Mouse (Mus musculus) neural tube, embryonic 15.5 days (tissue): Measurements from ENCODE around the gene Ddx21. TPM values are rescaled to one million over a fixed set of nuclear protein-coding genes. Genes with fewer than 3 reads are reported as not detected.

Experiments used
- ATAC-seq: fragments of 200-750 bp; cut with Nextera tagmentation; 2 replicates; pipeline ENCODE4 v1.8.0; 2017; ENCODE audit warnings: mild to moderate bottlenecking, moderate TSS enrichment, moderate library complexity; ENCODE audit not compliant: low FRiP score
- H3K27ac ChIP-seq: fragments of 300-500 bp; sonication (generic); replicated peaks from 2 replicates; pipeline ENCODE4 v1.5.1; 2015; ENCODE audit warnings: mild to moderate bottlenecking, inconsistent platforms
- H3K27me3 ChIP-seq: fragments of 300-500 bp; sonication (generic); replicated peaks from 2 replicates; pipeline ENCODE4 v1.6.1; 2015; ENCODE audit warnings: inconsistent platforms
- H3K36me3 ChIP-seq: fragments of 300-500 bp; sonication (generic); 2 replicates; pipeline ENCODE4 v1.6.1; 2015; ENCODE audit warnings: inconsistent platforms
- H3K4me1 ChIP-seq: fragments of 300-500 bp; sonication (generic); 2 replicates; pipeline ENCODE4 v1.6.1; 2015; ENCODE audit warnings: inconsistent platforms
- H3K4me2 ChIP-seq: fragments of 300-500 bp; sonication (generic); 2 replicates; pipeline ENCODE4 v1.6.1; 2015; ENCODE audit warnings: inconsistent platforms, mild to moderate bottlenecking, moderate library complexity
- H3K4me3 ChIP-seq: fragments of 300-500 bp; sonication (generic); replicated peaks from 2 replicates; pipeline ENCODE4 v1.5.1; 2015; ENCODE audit warnings: mild to moderate bottlenecking, inconsistent platforms
- H3K9ac ChIP-seq: fragments of 300-500 bp; sonication (generic); replicated peaks from 2 replicates; pipeline ENCODE4 v1.6.1; 2015; ENCODE audit warnings: mild to moderate bottlenecking, inconsistent platforms
- H3K9me3 ChIP-seq: fragments of 300-500 bp; sonication (generic); replicated peaks from 2 replicates; pipeline ENCODE4 v1.6.1; 2016; ENCODE audit warnings: inconsistent platforms
- WGBS: fragments of 180-500 bp; shearing (Covaris S2); methylation state at CpG from one replicate; pipeline ENCODE4 v1.1.7; 2015; ENCODE audit warnings: mixed read lengths; 5-methylcytosine and 5-hydroxymethylcytosine counted together
- polyA plus RNA-seq: library from polyadenylated mRNA; unstranded; fragments of >200 nt; fragmentation: Nextera tagmentation; extraction: Ambion mirVana; gene quantifications from 2 replicates; pipeline ENCODE4 v1.2.1, GENCODE M21; 2015

The Ddx21 gene
- polyA plus RNA-seq, 1 experiment from 2014 or later = 12.0 TPM

- Histone ChIP-seq H3K9ac (no peak overlapping the region), H3K9me3 (no peaks in the 10 kb centered on the region), H3K4me3 (no peak overlapping the region), H3K27ac (no peak overlapping the region), H3K27me3 (no peaks in the 10 kb centered on the region), H3K4me1 (no peaks in the 10 kb centered on the region), H3K36me3 (peaks cover 58% of the 10 kb centered on the region), H3K4me2 (no peak overlapping the region)
- no peak for ATAC-seq
- WGBS = 89% methylated on average over 1 of the region's 1 CpGs
Observed at GRCm38 (mm10) chr10:62557736-62558135, 44.3 kb downstream of the Ddx21 start.

- no peak for ATAC-seq
- Histone ChIP-seq H3K27me3 (no peaks in the 10 kb centered on the region), H3K27ac (no peak overlapping the region), H3K9ac (no peak overlapping the region), H3K4me1 (no peaks in the 10 kb centered on the region), H3K4me2 (no peak overlapping the region), H3K36me3 (peaks cover 46% of the 10 kb centered on the region), H3K4me3 (no peak overlapping the region), H3K9me3 (no peaks in the 10 kb centered on the region)
- WGBS = 88% methylated on average over 6 of the region's 6 CpGs
Observed at GRCm38 (mm10) chr10:62556558-62556901, 45.6 kb downstream of the Ddx21 start.

DNA sequence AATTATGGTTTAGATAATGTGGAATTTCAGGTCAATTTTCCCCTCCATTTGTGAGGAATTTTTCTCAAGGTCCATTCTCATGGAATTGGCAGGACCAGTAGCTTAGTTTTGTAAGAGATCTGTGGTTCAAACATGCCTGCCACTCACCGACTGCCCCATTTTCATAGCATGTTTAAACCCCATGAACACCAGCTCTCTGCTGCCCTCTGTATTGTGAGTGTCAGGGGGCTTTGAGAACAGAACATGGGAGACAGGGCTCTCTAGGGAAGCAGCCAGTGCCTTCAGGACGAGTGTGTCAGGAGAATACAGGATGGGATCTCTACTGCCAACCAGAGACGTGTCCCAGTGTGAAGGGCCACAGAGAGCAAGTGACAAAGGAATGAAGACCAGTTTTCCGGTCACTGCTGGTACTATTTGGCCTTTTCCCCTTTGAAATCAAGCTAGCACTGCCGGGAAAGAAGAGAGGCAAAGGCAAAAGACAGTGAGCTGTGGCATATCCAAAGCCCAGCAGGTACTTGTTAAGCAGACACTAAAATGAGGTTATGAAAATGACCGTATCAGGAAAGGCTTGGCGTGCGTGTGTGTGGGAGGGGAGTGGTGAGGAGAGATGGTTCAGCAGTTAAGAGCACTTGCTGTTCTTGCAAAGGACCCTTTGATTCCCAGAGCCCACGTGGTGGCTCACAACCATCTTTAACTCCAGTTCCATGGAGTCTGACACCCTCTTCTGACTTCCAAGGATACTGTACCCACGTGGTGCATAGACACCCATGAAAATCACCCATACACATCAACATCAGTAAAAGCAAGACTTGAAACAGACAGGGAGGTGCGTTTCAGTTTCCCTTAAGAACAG is 46.1 kb downstream of the Ddx21 start:
- no peak overlapping the region for H3K4me3 ChIP-seq
- no peak overlapping the region for H3K27ac ChIP-seq
- no peak overlapping the region for H3K4me2 ChIP-seq
- ATAC-seq = no peak
- no peak overlapping the region for H3K9ac ChIP-seq
- no peaks in the 10 kb centered on the region for H3K4me1 ChIP-seq
- H3K9me3 ChIP-seq = no peaks in the 10 kb centered on the region
- 82% methylated on average over 11 of the region's 11 CpGs for WGBS
- H3K27me3 ChIP-seq = no peaks in the 10 kb centered on the region
- peaks cover 43% of the 10 kb centered on the region for H3K36me3 ChIP-seq

DNA sequence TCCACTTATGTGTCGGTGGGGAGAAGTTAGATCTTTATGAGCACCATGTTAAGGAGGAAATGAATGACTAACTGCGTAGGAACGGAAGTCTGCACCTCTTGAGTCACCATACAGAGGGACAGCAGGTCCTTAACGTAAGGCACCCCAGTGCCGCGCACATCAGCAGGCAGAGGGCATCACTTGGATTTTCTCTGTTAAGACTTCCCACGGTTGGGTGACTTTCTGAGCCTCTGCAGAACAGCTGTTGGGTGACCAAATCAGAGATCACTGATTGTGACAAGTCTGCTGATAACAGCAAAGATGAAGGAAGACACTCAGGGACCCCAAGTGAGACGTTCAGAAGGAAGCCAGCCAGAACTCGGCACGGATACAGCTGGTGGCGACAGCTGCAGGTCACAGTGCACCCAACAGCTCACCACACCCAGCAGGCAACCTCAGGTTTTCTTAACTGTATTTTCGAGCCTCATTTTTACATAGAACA is 48.4 kb downstream of the Ddx21 start:
- H3K4me2 ChIP-seq = no peak overlapping the region
- H3K27me3 ChIP-seq = no peaks in the 10 kb centered on the region
- no peak overlapping the region for H3K4me3 ChIP-seq
- no peak overlapping the region for H3K9ac ChIP-seq
- 89% methylated on average over 12 of the region's 12 CpGs for WGBS
- H3K27ac ChIP-seq = no peak overlapping the region
- no peak for ATAC-seq
- peaks cover 22% of the 10 kb centered on the region for H3K36me3 ChIP-seq
- no peaks in the 10 kb centered on the region for H3K9me3 ChIP-seq
- no peaks in the 10 kb centered on the region for H3K4me1 ChIP-seq

DNA sequence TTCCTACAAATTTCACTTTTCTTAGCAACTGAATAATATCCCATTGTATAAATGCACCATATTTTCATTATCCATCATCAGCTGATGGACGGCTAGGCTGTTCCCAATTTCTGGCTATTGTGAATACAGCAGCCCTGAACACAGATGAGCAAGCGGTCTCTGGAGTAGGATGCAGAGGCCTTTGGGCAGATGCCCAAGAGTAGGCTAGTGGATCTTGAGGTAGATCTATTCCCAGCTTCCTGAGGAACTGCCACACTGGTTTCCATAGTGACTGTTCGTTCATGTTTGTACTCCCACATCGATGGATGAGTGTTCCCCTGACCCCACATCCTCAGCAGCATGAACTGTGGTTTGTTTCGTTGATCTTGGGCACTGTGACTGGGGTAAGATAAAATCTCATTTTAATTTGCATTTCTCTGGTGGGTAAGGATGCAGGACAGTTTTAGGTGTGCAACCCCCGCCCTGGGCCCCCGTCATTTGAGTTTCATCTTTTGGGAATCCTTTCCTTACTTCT is 51.2 kb downstream of the Ddx21 start:
- peaks cover 1% of the 10 kb centered on the region; the same call in 1 of the 2 replicates for H3K36me3 ChIP-seq
- H3K9me3 ChIP-seq = no peaks in the 10 kb centered on the region
- H3K27me3 ChIP-seq = no peaks in the 10 kb centered on the region
- H3K4me1 ChIP-seq = no peaks in the 10 kb centered on the region
- H3K4me2 ChIP-seq = no peak overlapping the region
- no peak for ATAC-seq
- H3K9ac ChIP-seq = no peak overlapping the region
- no peak overlapping the region for H3K4me3 ChIP-seq
- H3K27ac ChIP-seq = no peak overlapping the region
- WGBS = 79% methylated on average over 7 of the region's 7 CpGs

DNA sequence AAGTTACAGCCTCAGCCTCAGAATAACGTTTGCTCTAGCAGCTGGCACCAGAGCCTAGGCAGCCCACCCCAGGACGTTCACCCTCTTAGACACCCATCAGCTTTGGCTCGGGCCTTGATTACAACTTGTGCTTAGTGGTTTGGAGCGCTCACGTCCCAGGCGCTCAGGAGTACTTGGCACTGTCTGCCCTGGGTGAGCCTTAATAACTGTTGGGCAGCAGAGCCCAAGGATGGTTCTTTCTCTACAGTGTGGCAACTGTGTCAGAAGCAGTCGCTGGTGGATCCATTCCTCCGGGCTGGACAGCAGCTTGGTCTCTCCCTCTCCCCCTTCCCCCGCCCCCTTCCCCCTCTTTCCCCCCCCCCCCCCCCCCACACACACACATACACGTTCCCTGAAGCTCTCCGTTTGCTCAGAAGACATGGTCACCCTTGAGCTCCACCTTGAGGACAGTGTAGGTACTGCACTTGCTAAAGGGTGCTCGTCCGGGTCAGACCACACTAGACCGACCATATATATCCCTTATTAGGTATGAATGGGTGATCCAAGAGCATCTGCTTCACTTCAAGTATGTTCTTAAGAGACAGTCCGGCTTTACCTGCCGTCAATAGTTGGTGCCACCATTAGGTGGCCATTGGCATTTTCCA is 52.4 kb downstream of the Ddx21 start:
- H3K9ac ChIP-seq = no peak overlapping the region
- H3K4me3 ChIP-seq = no peak overlapping the region
- H3K36me3 ChIP-seq = no peaks in the 10 kb centered on the region
- no peak overlapping the region for H3K27ac ChIP-seq
- H3K9me3 ChIP-seq = no peaks in the 10 kb centered on the region
- no peaks in the 10 kb centered on the region for H3K4me1 ChIP-seq
- no peaks in the 10 kb centered on the region for H3K27me3 ChIP-seq
- no peak overlapping the region for H3K4me2 ChIP-seq
- WGBS = 32% methylated on average over 14 of the region's 16 CpGs
- ATAC-seq = no peak

- no peak overlapping the region for H3K9ac ChIP-seq
- H3K36me3 ChIP-seq = no peaks in the 10 kb centered on the region
- WGBS = 88% methylated on average over 10 of the region's 10 CpGs
- H3K27me3 ChIP-seq = no peaks in the 10 kb centered on the region
- H3K4me3 ChIP-seq = no peak overlapping the region
- H3K27ac ChIP-seq = no peak overlapping the region
- H3K9me3 ChIP-seq = no peaks in the 10 kb centered on the region
- H3K4me2 ChIP-seq = no peak overlapping the region
- H3K4me1 ChIP-seq = no peaks in the 10 kb centered on the region
- ATAC-seq = no peak
Observed at GRCm38 (mm10) chr10:62546441-62546840, 55.6 kb downstream of the Ddx21 start.

GRCm38 (mm10) chr10:62545759-62546158 is 56.3 kb downstream of the Ddx21 start:
- Histone ChIP-seq H3K4me1 (no peaks in the 10 kb centered on the region), H3K36me3 (no peaks in the 10 kb centered on the region), H3K4me2 (no peak overlapping the region), H3K27ac (no peak overlapping the region), H3K27me3 (no peaks in the 10 kb centered on the region), H3K9ac (no peak overlapping the region), H3K9me3 (no peaks in the 10 kb centered on the region), H3K4me3 (no peak overlapping the region)
- ATAC-seq = no peak

GRCm38 (mm10) chr10:62544316-62544715 is 57.8 kb downstream of the Ddx21 start:
- Histone ChIP-seq H3K4me2 (no peak overlapping the region), H3K4me3 (no peak overlapping the region), H3K36me3 (no peaks in the 10 kb centered on the region), H3K9me3 (no peaks in the 10 kb centered on the region), H3K27ac (no peak overlapping the region), H3K27me3 (no peaks in the 10 kb centered on the region), H3K4me1 (no peaks in the 10 kb centered on the region), H3K9ac (no peak overlapping the region)
- WGBS = 93% methylated on average over 4 of the region's 4 CpGs
- ATAC-seq = no peak

- no peak overlapping the region for H3K9ac ChIP-seq
- H3K27ac ChIP-seq = no peak overlapping the region
- no peaks in the 10 kb centered on the region for H3K9me3 ChIP-seq
- no peak overlapping the region for H3K4me2 ChIP-seq
- 87% methylated on average over 12 of the region's 12 CpGs for WGBS
- H3K4me3 ChIP-seq = no peak overlapping the region
- no peak for ATAC-seq
- no peaks in the 10 kb centered on the region for H3K36me3 ChIP-seq
- H3K4me1 ChIP-seq = no peaks in the 10 kb centered on the region
- no peaks in the 10 kb centered on the region for H3K27me3 ChIP-seq
Observed at GRCm38 (mm10) chr10:62543399-62543808, 58.7 kb downstream of the Ddx21 start.

DNA sequence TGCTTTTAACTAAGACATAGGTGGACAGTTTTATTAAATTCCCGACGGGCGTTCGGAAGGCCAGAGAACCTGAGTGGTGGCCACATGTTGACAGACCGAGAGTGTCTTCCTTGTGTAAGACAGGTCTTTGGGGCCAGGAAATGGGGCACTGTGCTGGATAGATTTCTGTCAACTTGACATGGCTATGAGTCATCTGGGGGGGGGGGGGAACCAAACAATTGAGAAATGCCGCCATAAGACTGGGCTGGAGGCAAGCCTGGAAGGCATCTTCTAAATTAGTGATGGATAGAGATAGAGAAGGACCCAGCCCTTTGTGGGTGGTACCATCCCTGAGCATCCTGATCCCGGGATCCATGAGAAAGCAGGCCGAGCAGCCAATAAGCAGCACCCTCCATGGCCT is 59.2 kb downstream of the Ddx21 start:
- Histone ChIP-seq H3K4me2 (no peak overlapping the region), H3K27me3 (no peaks in the 10 kb centered on the region), H3K36me3 (no peaks in the 10 kb centered on the region), H3K4me3 (no peak overlapping the region), H3K4me1 (no peaks in the 10 kb centered on the region), H3K9ac (no peak overlapping the region), H3K27ac (no peak overlapping the region), H3K9me3 (no peaks in the 10 kb centered on the region)
- WGBS = 91% methylated on average over 8 of the region's 8 CpGs
- no peak for ATAC-seq

DNA sequence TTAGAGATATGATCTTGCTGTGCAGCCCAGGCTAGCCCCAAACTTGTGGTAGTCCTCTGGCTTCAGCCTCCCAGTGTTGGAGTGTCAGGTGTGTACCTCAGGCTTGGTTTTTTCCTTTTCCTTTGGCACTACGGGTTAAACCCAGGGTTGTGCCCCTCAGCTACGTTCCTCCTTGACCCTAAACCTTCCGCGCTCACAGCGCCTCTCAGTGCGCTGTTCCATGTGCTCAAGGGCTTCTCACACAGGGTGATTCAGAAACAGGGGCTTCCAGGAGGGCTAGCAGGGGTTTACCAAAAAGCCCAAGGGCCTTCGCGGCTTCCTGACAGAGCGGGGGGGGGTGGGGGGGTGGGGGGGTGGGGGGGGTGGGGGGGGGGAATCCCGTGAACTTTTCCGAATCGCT is 59.6 kb downstream of the Ddx21 start:
- WGBS = 95% methylated on average over 12 of the region's 12 CpGs
- Histone ChIP-seq H3K4me1 (no peaks in the 10 kb centered on the region), H3K27ac (no peak overlapping the region), H3K9ac (no peak overlapping the region), H3K4me3 (no peak overlapping the region), H3K9me3 (no peaks in the 10 kb centered on the region), H3K36me3 (no peaks in the 10 kb centered on the region), H3K4me2 (no peak overlapping the region), H3K27me3 (no peaks in the 10 kb centered on the region)
- ATAC-seq = no peak
